Mouse (Mus musculus) forebrain, postnatal 0 days (tissue): ENCODE measurements around the gene Ncan. TPM values are rescaled to one million over a fixed set of nuclear protein-coding genes. Genes with fewer than 3 reads are reported as not detected.
A peak's percentile ranks its signal among the peaks of the same experiment; 100 is the strongest.

Source experiments
- ATAC-seq: fragments of 200-750 bp; cut with Nextera tagmentation; 2 replicates; pipeline ENCODE4 v1.8.0; 2017; ENCODE audit warnings: mild to moderate bottlenecking, moderate library complexity
- DNase-seq: peaks from one replicate; pipeline ENCODE4 v3.0.0-alpha.2; 2015
- H3K27ac ChIP-seq: fragments of 300-500 bp; sonication (generic); 2 replicates; pipeline ENCODE4 v1.5.1; 2014; ENCODE audit warnings: low read depth, mild to moderate bottlenecking, antibody characterized with exemption, low read length, moderate library complexity, mixed read lengths
- H3K27me3 ChIP-seq: fragments of 300-500 bp; sonication (generic); 2 replicates; pipeline ENCODE4 v1.6.1; 2014; ENCODE audit warnings: mild to moderate bottlenecking, low read length, mixed read lengths; ENCODE audit not compliant: insufficient read depth
- H3K36me3 ChIP-seq: fragments of 300-500 bp; sonication (generic); 2 replicates; pipeline ENCODE4 v1.6.1; 2014; ENCODE audit warnings: mild to moderate bottlenecking, moderate library complexity; ENCODE audit not compliant: insufficient read depth
- H3K4me1 ChIP-seq: fragments of 300-500 bp; sonication (generic); 2 replicates; pipeline ENCODE4 v1.6.1; 2014; ENCODE audit warnings: antibody characterized with exemption; ENCODE audit not compliant: insufficient read depth
- H3K4me2 ChIP-seq: fragments of 300-500 bp; sonication (generic); 2 replicates; pipeline ENCODE4 v1.6.1; 2014; ENCODE audit warnings: low read depth, mild to moderate bottlenecking, moderate library complexity
- H3K4me3 ChIP-seq: fragments of 300-500 bp; sonication (generic); 2 replicates; pipeline ENCODE4 v1.5.1; 2014; ENCODE audit warnings: low read depth, low read length, mixed read lengths
- H3K9ac ChIP-seq: fragments of 300-500 bp; sonication (generic); 2 replicates; pipeline ENCODE4 v1.6.1; 2014; ENCODE audit warnings: mild to moderate bottlenecking
- H3K9me3 ChIP-seq: fragments of 300-500 bp; sonication (generic); 2 replicates; pipeline ENCODE4 v1.6.1; 2016; ENCODE audit warnings: low read length
- CTCF ChIP-seq: sonication (generic); IDR thresholded peaks from 2 replicates; pipeline ENCODE4 v1.5.1; 2016; ENCODE audit warnings: antibody characterized with exemption, control low read depth, low read depth
- whole genome bisulfite sequencing: fragments of 180-500 bp; shearing (Covaris S2); extraction: QIAGEN DNeasy Blood & Tissue Kit; methylation state at CpG from one replicate; pipeline ENCODE4 v1.1.7; 2014; 5-methylcytosine and 5-hydroxymethylcytosine counted together
- polyA plus RNA-seq: library from polyadenylated mRNA; unstranded; fragments of >200 nt; fragmentation: Nextera tagmentation; extraction: Ambion mirVana; gene quantifications from 2 replicates; pipeline ENCODE4 v1.2.1, GENCODE M21; 2015
- total RNA-seq: library from RNA; depleted of rRNA; stranded (reverse); fragments of >200 nt; gene quantifications from 2 replicates; pipeline ENCODE4 v1.2.3, GENCODE M21; 2014

The Ncan gene
- total and polyA plus RNA-seq, 2 experiments from 2014 or later = 209 to 372 TPM

DNA sequence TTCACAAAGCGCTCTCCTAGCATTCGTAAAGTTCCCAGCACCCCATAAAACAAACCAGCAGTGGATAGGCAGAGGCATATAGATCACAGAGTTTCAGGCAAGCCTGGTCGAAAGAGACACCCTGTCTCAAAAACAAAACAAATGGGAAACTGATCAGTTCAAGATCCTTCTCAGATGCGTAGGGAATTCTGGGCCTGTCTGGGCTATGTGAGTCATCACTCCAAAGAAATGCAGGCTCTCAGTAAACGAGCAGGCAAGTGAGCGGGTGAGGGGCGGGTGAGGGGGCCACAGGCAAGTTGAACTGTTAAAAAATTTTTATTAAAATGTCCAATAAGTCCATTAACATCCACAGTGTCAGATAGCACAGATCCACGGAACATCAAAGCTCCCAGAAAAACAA, 27.9 kb downstream of the Ncan start:
- 66% methylated on average over 8 of the region's 8 CpGs for WGBS
- TF ChIP-seq CTCF = no peak
- Histone ChIP-seq H3K4me2 (no peak overlapping the region), H3K27me3 (no peaks in the 10 kb centered on the region; the same call in 1 of the 2 replicates), H3K4me1 (peaks cover 9% of the 10 kb centered on the region; the same call in 1 of the 2 replicates), H3K27ac (no peak overlapping the region), H3K36me3 (peaks cover 36% of the 10 kb centered on the region), H3K9me3 (no peaks in the 10 kb centered on the region), H3K4me3 (no peak overlapping the region), H3K9ac (no peak overlapping the region)
- ATAC-seq = no peak
- no peak for DNase-seq

DNA sequence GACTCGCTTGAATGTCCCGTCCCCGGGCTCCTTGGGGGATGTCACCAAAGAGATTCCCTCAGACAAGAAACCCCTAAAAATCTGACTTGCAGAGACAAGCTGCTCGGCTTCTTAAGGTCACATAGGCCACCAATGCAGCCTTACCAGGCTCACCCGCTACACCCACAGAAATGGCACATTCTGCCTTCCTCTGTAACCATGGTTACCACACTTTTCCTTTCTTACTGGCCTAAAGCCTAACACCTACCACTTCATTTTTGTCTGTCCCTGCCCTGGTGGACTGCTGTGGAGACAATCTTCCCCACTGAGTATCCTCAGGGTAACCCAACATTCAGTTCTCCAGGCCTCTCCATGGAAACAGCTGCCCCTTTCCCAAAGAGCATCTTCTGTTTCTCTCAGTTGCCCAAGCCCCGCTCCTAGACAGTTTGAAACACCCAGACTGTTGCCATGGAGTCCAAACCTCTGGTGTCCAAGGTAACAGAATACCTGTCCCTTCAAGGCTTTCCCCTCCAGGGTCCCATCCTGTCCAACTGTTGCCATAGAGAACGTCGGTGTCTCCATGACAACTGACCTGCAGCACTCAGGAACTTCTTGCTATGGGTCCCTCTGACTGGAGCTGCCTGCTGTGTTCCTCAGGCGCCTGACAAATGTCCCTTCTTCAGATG, 31.2 kb downstream of the Ncan start:
- 42% methylated on average over 9 of the region's 9 CpGs for WGBS
- Histone ChIP-seq H3K36me3 (peaks cover 7% of the 10 kb centered on the region; the same call in 1 of the 2 replicates), H3K9ac (no peak overlapping the region), H3K4me1 (peaks cover 14% of the 10 kb centered on the region; the same call in 1 of the 2 replicates), H3K27ac (no peak overlapping the region), H3K4me2 (no peak overlapping the region), H3K27me3 (peaks cover 27% of the 10 kb centered on the region), H3K9me3 (no peaks in the 10 kb centered on the region), H3K4me3 (no peak overlapping the region)
- no peak for TF ChIP-seq CTCF
- DNase-seq = peak; percentile 55
- peak; percentile 54; the same call in 1 of the 2 replicates for ATAC-seq

GRCm38 (mm10) chr8:70087836-70088650, 32.6 kb downstream of the Ncan start:
- peaks cover 40% of the 10 kb centered on the region for H3K27me3 ChIP-seq
- 6% methylated on average over 56 of the region's 56 CpGs for WGBS

GRCm38 (mm10) chr8:70087237-70087636, 33.4 kb downstream of the Ncan start:
- Histone ChIP-seq H3K4me3 (no peak overlapping the region; the same call in 1 of the 2 replicates), H3K27me3 (peaks cover 48% of the 10 kb centered on the region), H3K4me1 (peaks cover 21% of the 10 kb centered on the region; the same call in 1 of the 2 replicates), H3K27ac (no peak overlapping the region), H3K36me3 (no peaks in the 10 kb centered on the region), H3K9me3 (no peaks in the 10 kb centered on the region), H3K9ac (no peak overlapping the region), H3K4me2 (no peak overlapping the region)
- no peak for DNase-seq
- no peak for TF ChIP-seq CTCF
- 9% methylated on average over 7 of the region's 7 CpGs for WGBS
- no peak for ATAC-seq

More at GRCm38 (mm10) chr8:70087836-70088650, 32.6 kb downstream of the Ncan start:
- Histone ChIP-seq H3K4me2 (peak overlapping the region; percentile 94), H3K9ac (peak overlapping the region; percentile 56), H3K27ac (no peak overlapping the region), H3K36me3 (no peaks in the 10 kb centered on the region), H3K9me3 (no peaks in the 10 kb centered on the region), H3K4me1 (peaks cover 21% of the 10 kb centered on the region; the same call in 1 of the 2 replicates), H3K4me3 (peak overlapping the region; percentile 38)
- peak; percentile 94 for TF ChIP-seq CTCF
- DNase-seq (peak; percentile 83), ATAC-seq (peak; percentile 80)

- ATAC-seq = no peak
- no peak for TF ChIP-seq CTCF
- WGBS = 42% methylated on average over 1 of the region's 1 CpGs
Observed at GRCm38 (mm10) chr8:70086151-70086550, 34.5 kb downstream of the Ncan start.

DNA sequence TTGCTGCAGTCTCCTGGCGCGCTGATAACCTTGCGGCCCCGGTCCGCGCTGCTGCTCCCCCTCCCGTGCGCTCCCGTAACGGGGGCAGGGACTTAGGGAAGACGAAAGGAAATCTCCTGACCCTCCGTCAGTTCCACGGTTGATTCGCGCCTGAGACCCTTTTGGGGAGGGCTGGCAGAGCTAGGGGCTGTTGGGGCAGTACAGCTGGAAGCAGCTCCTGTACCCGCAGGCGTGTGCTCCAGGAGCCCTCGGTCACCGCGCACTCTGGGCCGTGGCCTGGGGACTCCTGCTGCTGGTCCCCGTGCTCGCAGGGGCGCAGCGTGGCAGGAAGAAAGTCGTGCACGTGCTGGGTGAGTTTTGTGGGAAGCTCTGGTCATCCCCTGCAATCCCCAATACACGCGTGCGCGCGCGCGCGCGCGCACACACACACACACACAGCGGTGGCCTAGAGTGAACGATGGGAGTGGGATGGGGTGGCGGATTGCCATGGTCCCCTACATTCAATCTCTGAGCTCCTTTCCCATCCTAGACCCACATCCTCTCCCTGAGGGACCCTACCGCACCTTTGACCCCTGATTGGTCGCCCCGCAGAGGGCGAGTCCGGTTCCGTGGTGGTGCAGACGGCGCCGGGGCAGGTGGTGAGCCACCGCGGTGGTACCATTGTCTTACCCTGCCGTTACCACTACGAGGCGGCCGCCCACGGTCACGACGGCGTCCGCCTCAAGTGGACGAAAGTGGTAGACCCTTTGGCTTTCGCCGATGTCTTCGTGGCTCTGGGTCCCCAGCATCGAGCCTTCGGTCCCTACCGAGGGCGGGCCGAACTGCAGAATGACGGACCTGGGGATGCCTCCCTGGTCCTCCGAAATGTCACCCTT, 36.2 kb downstream of the Ncan start:
- ATAC-seq (no peak), DNase-seq (peak; percentile 52)
- 2% methylated on average over 71 of the region's 71 CpGs for WGBS
- Histone ChIP-seq H3K36me3 (no peaks in the 10 kb centered on the region), H3K9me3 (no peaks in the 10 kb centered on the region), H3K4me1 (peaks cover 20% of the 10 kb centered on the region; the same call in 1 of the 2 replicates), H3K4me3 (peak overlapping the region; percentile 46), H3K9ac (peak overlapping the region; percentile 47), H3K27me3 (peaks cover 52% of the 10 kb centered on the region), H3K4me2 (peak overlapping the region; percentile 95), H3K27ac (no peak overlapping the region)
- peak; percentile 51 for TF ChIP-seq CTCF

More at GRCm38 (mm10) chr8:70086151-70086550, 34.5 kb downstream of the Ncan start:
- no peak overlapping the region for H3K4me3 ChIP-seq
- no peak overlapping the region for H3K27ac ChIP-seq
- H3K4me1 ChIP-seq = peaks cover 21% of the 10 kb centered on the region; the same call in 1 of the 2 replicates
- H3K9me3 ChIP-seq = no peaks in the 10 kb centered on the region
- no peak for DNase-seq
- no peak overlapping the region for H3K9ac ChIP-seq
- no peaks in the 10 kb centered on the region for H3K36me3 ChIP-seq
- H3K4me2 ChIP-seq = no peak overlapping the region
- peaks cover 52% of the 10 kb centered on the region for H3K27me3 ChIP-seq
